Mouse (Mus musculus) heart, postnatal 0 days (tissue): ENCODE measurements around the gene Gstz1.

Source experiments
- CTCF ChIP-seq: IDR thresholded peaks from 2 replicates; pipeline ENCODE4 v1.5.1; 2016; ENCODE audit warnings: antibody characterized with exemption, control low read depth, low read depth
- EP300 ChIP-seq: IDR thresholded peaks from 2 replicates; pipeline ENCODE4 v1.6.1; 2016; ENCODE audit warnings: antibody characterized with exemption, low read depth

- TF ChIP-seq CTCF (no peak), EP300 (no peak)
Observed at GRCm38 (mm10) chr12:87149471-87149870, 2.5 kb downstream of the Gstz1 start.
